Mouse (Mus musculus): ENCODE results near the gene Tmem248. TPM values are rescaled to one million over a fixed set of nuclear protein-coding genes. Genes with fewer than 3 reads are reported as not detected.

The Tmem248 gene
- total RNA-seq (2014; rRNA removed) (46.9 and 50.1 TPM in 2 replicates), polyA plus RNA-seq (2015; fragmentation: Nextera tagmentation; extraction: Ambion mirVana) (28.6 and 31.6 TPM in 2 replicates)

GRCm38 (mm10) chr5:130216781-130217180 lies at the start of gene Tmem248:
Gene Tmem248 (plus strand): TSS chr5:130217081.
- Histone ChIP-seq H3K27me3 (ENCODE audit: insufficient read depth, low read length) (no peaks in the 10 kb centered on the region), H3K27ac (ENCODE audit: low read depth, low read length) (no peak within 1 kb of the TSS), H3K4me2 (ENCODE audit: low read depth, low read length, poor library complexity, severe bottlenecking) (no peak within 1 kb of the TSS), H3K9ac (replicated peaks; ENCODE audit: low read length, poor library complexity, severe bottlenecking) (no peak within 1 kb of the TSS), H3K36me3 (ENCODE audit: insufficient read depth, low read length) (peaks cover 23% of the 10 kb centered on the region), H3K4me3 (ENCODE audit: low read depth, low read length) (no peak within 1 kb of the TSS), H3K4me1 (ENCODE audit: insufficient read depth, low read length) (0 out of 2 replicates have a peak, but pooled peaks cover 5% of the 10 kb centered on the region), H3K9me3 (ENCODE audit: low read length) (no peaks in the 10 kb centered on the region)
- WGBS, result 82% methylated on average over 7 of the region's 7 CpGs
- DNase-seq (ENCODE audit: low spot score) (no peak), ATAC-seq (ENCODE audit: low FRiP score) (no peak)
- TF ChIP-seq CTCF (IDR thresholded peaks at IDR 0.05), result no peak

DNA sequence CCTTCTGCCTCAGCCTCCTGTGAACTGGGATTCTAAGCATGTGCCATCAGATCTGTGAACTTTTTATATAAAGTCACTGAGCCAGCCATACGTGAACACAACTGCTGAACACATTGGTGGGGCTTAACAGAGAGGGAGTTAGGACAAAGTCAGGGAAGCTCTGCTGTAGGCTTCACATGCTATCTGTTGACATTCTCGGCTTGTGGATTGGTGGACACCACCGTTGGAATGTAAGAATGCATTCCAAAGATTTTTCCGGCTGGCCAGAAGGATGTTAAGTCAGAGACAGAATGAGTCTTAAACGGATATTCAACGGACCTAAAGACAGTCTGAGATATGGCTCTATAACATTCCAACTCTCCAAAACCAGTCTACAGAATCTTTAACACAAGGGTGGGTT lies 47.8 kb upstream of the Tmem248 start:
- Histone ChIP-seq H3K4me3 (ENCODE audit: low read depth, low read length) (no peak overlapping the region), H3K4me2 (ENCODE audit: low read depth, low read length, poor library complexity, severe bottlenecking) (no peak overlapping the region), H3K27me3 (ENCODE audit: insufficient read depth, low read length) (no peaks in the 10 kb centered on the region), H3K27ac (ENCODE audit: low read depth, low read length) (no peak overlapping the region), H3K36me3 (ENCODE audit: insufficient read depth, low read length) (no peaks in the 10 kb centered on the region), H3K9ac (replicated peaks; ENCODE audit: low read length, poor library complexity, severe bottlenecking) (no peak overlapping the region), H3K4me1 (ENCODE audit: insufficient read depth, low read length) (peaks cover 14% of the 10 kb centered on the region), H3K9me3 (ENCODE audit: low read length) (no peaks in the 10 kb centered on the region)
- no peak for ATAC-seq (ENCODE audit: low FRiP score)
- TF ChIP-seq CTCF (IDR thresholded peaks at IDR 0.05), result no peak
- WGBS, result 63% methylated on average over 6 of the region's 6 CpGs
- no peak for DNase-seq (ENCODE audit: low spot score)

DNA sequence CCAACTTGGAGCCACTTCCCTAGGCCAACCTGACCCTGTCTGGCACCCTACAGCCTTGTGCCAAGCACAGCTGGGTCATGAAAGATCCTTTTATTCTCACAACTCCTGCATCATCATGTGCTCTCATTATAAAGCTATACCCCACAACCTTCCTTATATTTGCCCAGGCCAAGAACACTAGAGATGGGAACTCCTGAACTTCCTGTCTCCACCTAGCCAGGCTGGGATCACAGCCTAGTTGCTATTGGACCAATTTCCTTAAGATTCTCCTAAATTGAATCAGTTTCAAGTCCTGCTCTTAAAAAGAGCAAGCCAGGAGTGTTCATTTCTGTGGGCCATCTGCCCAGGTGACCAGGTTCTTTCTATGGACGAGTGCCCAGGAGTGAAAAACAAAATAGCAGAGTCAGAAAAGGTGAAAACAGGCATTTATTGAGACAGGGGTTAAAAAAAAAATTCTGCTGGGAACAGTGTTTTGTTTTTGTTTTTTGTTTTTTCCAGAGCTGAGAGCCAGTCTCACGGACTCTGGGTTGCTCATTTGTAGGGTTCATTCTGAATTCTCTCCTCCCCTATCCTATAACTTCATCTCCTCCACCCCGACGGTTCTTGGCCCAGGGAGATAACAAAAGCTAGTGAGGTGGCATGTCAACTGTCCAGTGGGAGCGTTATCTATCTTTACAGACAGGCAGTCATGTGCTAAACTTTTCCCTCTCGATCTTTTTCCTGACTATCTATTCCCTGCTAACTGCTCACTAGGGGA lies 46.0 kb upstream of the Tmem248 start:
- WGBS, result 12% methylated on average over 6 of the region's 6 CpGs
- no peaks in the 10 kb centered on the region for H3K36me3 ChIP-seq (ENCODE audit: insufficient read depth, low read length)
- TF ChIP-seq CTCF (IDR thresholded peaks at IDR 0.05), result no peak
- H3K4me3 ChIP-seq (ENCODE audit: low read depth, low read length), result peak overlapping the region; percentile 94
- H3K4me2 ChIP-seq (ENCODE audit: low read depth, low read length, poor library complexity, severe bottlenecking), result peak overlapping the region; percentile 76
- ATAC-seq (ENCODE audit: low FRiP score) (0 out of 2 replicates have a peak, but pooled peaks have one; percentile 17), DNase-seq (ENCODE audit: low spot score) (no peak)
- H3K27ac ChIP-seq (ENCODE audit: low read depth, low read length), result peak overlapping the region; percentile 87
- H3K27me3 ChIP-seq (ENCODE audit: insufficient read depth, low read length), result no peaks in the 10 kb centered on the region
- peak overlapping the region; percentile 89 for H3K9ac ChIP-seq (replicated peaks; ENCODE audit: low read length, poor library complexity, severe bottlenecking)
- H3K4me1 ChIP-seq (ENCODE audit: insufficient read depth, low read length), result peaks cover 14% of the 10 kb centered on the region
- no peaks in the 10 kb centered on the region for H3K9me3 ChIP-seq (ENCODE audit: low read length)

GRCm38 (mm10) chr5:130171423-130171954 lies 45.4 kb upstream of the Tmem248 start, which contains the start of gene Rabgef1:
Gene Rabgef1 (plus strand): TSS chr5:130171798.
- 0% methylated on average over 41 of the region's 62 CpGs for WGBS
- no peak for TF ChIP-seq CTCF (IDR thresholded peaks at IDR 0.05)
- peak; percentile 94 for ATAC-seq (ENCODE audit: low FRiP score)
- Histone ChIP-seq H3K9me3 (ENCODE audit: low read length) (no peaks in the 10 kb centered on the region), H3K27ac (ENCODE audit: low read depth, low read length) (peak within 1 kb of the TSS; percentile 87), H3K4me2 (ENCODE audit: low read depth, low read length, poor library complexity, severe bottlenecking) (peak within 1 kb of the TSS; percentile 76), H3K9ac (replicated peaks; ENCODE audit: low read length, poor library complexity, severe bottlenecking) (peak within 1 kb of the TSS; percentile 89), H3K36me3 (ENCODE audit: insufficient read depth, low read length) (no peaks in the 10 kb centered on the region), H3K27me3 (ENCODE audit: insufficient read depth, low read length) (no peaks in the 10 kb centered on the region), H3K4me1 (ENCODE audit: insufficient read depth, low read length) (peaks cover 14% of the 10 kb centered on the region), H3K4me3 (ENCODE audit: low read depth, low read length) (peak within 1 kb of the TSS; percentile 94)
- DNase-seq (ENCODE audit: low spot score), result peak; percentile 92

GRCm38 (mm10) chr5:130171956-130172601 lies 44.8 kb upstream of the Tmem248 start:
- Histone ChIP-seq H3K4me3 (ENCODE audit: low read depth, low read length) (peak overlapping the region; percentile 94), H3K27me3 (ENCODE audit: insufficient read depth, low read length) (no peaks in the 10 kb centered on the region), H3K27ac (ENCODE audit: low read depth, low read length) (peak overlapping the region; percentile 87), H3K4me1 (ENCODE audit: insufficient read depth, low read length) (peaks cover 14% of the 10 kb centered on the region), H3K9me3 (ENCODE audit: low read length) (no peaks in the 10 kb centered on the region), H3K4me2 (ENCODE audit: low read depth, low read length, poor library complexity, severe bottlenecking) (peak overlapping the region; percentile 76), H3K36me3 (ENCODE audit: insufficient read depth, low read length) (no peaks in the 10 kb centered on the region), H3K9ac (replicated peaks; ENCODE audit: low read length, poor library complexity, severe bottlenecking) (peak overlapping the region; percentile 89)
- TF ChIP-seq CTCF (IDR thresholded peaks at IDR 0.05), result no peak
- DNase-seq (ENCODE audit: low spot score) (peak; percentile 38), ATAC-seq (ENCODE audit: low FRiP score) (no peak)
- WGBS, result 2% methylated on average over 29 of the region's 46 CpGs
